Mouse (Mus musculus): Measurements from ENCODE around the gene Ebp. TPM values are rescaled to one million over a fixed set of nuclear protein-coding genes. Genes with fewer than 3 reads are reported as not detected.
A peak's percentile ranks its signal among the peaks of the same experiment; 100 is the strongest.

Ebp gene
- total and polyA plus RNA-seq, 3 experiments = 44.0 to 70.9 (median 64.3) TPM

DNA sequence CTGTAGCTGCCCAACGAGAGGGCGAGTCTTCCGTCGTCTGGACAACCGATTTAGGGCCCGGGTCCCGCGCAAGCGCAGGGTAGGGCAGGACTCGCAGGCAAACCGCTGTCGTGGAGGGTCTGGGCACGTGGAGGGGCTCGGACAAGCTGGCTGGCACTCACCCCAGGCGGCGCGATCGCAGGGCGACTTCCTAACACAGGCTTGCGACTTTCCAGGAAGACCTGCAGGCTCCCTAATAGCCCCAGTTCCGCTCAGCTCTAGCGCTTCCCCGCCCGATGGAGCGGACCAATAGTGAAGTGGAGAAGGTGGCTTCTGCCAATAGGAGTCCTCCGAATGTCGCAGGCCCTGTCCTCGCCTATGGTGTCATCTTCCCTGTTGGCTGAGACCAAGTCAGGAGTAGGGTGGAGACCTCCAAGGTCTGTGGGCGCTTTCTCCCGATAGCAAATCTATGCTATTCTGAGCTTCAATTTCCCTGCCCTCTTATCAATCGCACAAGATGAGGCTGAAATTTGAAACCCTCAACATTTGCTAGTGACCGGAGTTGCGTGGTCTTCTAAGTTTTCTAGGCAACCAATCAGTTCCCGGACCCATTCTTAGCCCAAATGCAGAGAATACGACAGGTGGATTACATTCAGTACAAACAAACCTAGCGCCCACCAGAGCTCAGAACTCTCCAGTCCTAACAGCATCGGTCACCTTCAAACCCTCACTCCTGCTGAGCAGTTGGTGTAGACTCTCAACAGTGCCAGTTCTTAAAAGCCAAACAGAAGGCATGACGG is 483 bp downstream of the Ebp start (continued):
- no peak for TF ChIP-seq CHD1 (IDR thresholded peaks at IDR 0.05; ENCODE audit: low read depth, low read length)
- no peak for TF ChIP-seq MEF2A (IDR thresholded peaks at IDR 0.05; ENCODE audit: borderline replicate concordance, low read depth, low read length)
- peak; percentile 42; the same call in 1 of the 2 replicates for TF ChIP-seq TCF12 (IDR thresholded peaks at IDR 0.05; ENCODE audit: low read depth, low read length)
- peak; percentile 34; the same call in 1 of the 2 replicates for TF ChIP-seq MXI1 (IDR thresholded peaks at IDR 0.05; ENCODE audit: low read depth, low read length)
- no peak for TF ChIP-seq MAFK (IDR thresholded peaks at IDR 0.05; ENCODE audit: insufficient replicate concordance, low read length)
- TF ChIP-seq TBP (conservative IDR thresholded peaks at IDR 0.05; ENCODE audit: low read depth, low read length) = no peak; the same call in 1 of the 2 replicates
- no peak for TF ChIP-seq MAZ (IDR thresholded peaks at IDR 0.05; ENCODE audit: low read depth, low read length)
- TF ChIP-seq ZKSCAN1 (IDR thresholded peaks at IDR 0.05; ENCODE audit: borderline replicate concordance, low read depth, low read length) = no peak

GRCm38 (mm10) chrX:8192126-8192639 is 1.1 kb downstream of the Ebp start:
- Histone ChIP-seq H3K27me3 (replicated peaks) (no peaks in the 10 kb centered on the region), H3K27ac (ENCODE audit: insufficient read depth, low read depth) (no peak overlapping the region), H3K4me1 (ENCODE audit: control insufficient read depth in 1 of 2, insufficient read depth in 2 of 2) (peaks cover 0 to 2% of the 10 kb centered on the region in 2 experiments; a peak in 2 of 4 replicates), H3K4me2 (ENCODE audit: insufficient read depth, low read depth, poor library complexity, severe bottlenecking) (peak overlapping the region; percentile 49), H3K4me3 (replicated peaks in 1 of 3; ENCODE audit: low read depth in 2 of 3, low read length in 2 of 3, poor library complexity in 1 of 3) (peak overlapping the region; percentile 65 to 78 (median 75)), H3K9me3 (replicated peaks; ENCODE audit: low read length) (no peaks in the 10 kb centered on the region), H3K36me3 (replicated peaks in 1 of 2; ENCODE audit: control insufficient read depth in 1 of 2, insufficient read depth in 1 of 2, low read length in 1 of 2) (peaks cover 9 to 11% of the 10 kb centered on the region in 2 experiments), H3K9ac (ENCODE audit: insufficient read depth, low read depth) (peak overlapping the region; percentile 43), H3K79me2 (replicated peaks; ENCODE audit: control insufficient read depth, extremely low read depth, insufficient read depth, poor library complexity, severe bottlenecking) (no peaks in the 10 kb centered on the region; the same call in 1 of the 2 replicates)
- dilution Hi-C loops (cut with MboI; ENCODE audit: extremely low pct_ligation_motif_present, extremely low pct_unique_long_range_greater_than_20kb, low sequenced_read_pairs) (no loop called here), in situ Hi-C loops (cut with MboI; ENCODE audit: low pct_ligation_motif_present, low pct_unique_long_range_greater_than_20kb, low sequenced_read_pairs) (no loop called here)
- DNase-seq (ENCODE audit: extremely low read depth) = peak; percentile 11
- TF ChIP-seq NRF1 (IDR thresholded peaks at IDR 0.05; ENCODE audit: low read depth, low read length) (no peak), SIN3A (IDR thresholded peaks at IDR 0.05; ENCODE audit: low read length) (peak; percentile 64; the same call in 1 of the 2 replicates)

GRCm38 (mm10) chrX:8182871-8183540 is 10.3 kb downstream of the Ebp start:
- no peak for DNase-seq (ENCODE audit: extremely low read depth)
- H3K79me2 ChIP-seq (replicated peaks; ENCODE audit: control insufficient read depth, extremely low read depth, insufficient read depth, poor library complexity, severe bottlenecking) = no peaks in the 10 kb centered on the region
- in situ Hi-C loops (cut with MboI; ENCODE audit: low pct_ligation_motif_present, low pct_unique_long_range_greater_than_20kb, low sequenced_read_pairs) = no loop called here
- H3K4me1 ChIP-seq (ENCODE audit: control insufficient read depth in 1 of 2, insufficient read depth in 2 of 2) = no peaks in the 10 kb centered on the region
- dilution Hi-C loops (cut with MboI; ENCODE audit: extremely low pct_ligation_motif_present, extremely low pct_unique_long_range_greater_than_20kb, low sequenced_read_pairs) = no loop called here
- no peak overlapping the region for H3K4me2 ChIP-seq (ENCODE audit: insufficient read depth, low read depth, poor library complexity, severe bottlenecking)
- TF ChIP-seq MAX (IDR thresholded peaks at IDR 0.05; ENCODE audit: low read length) = no peak
- TF ChIP-seq NELFE (IDR thresholded peaks at IDR 0.05; ENCODE audit: low read depth, low read length) = no peak
- TF ChIP-seq TCF12 (IDR thresholded peaks at IDR 0.05; ENCODE audit: low read depth, low read length) = no peak
- no peak for TF ChIP-seq MYC (IDR thresholded peaks at IDR 0.05; ENCODE audit: low read depth, low read length)
- TF ChIP-seq JUND (conservative IDR thresholded peaks at IDR 0.05; ENCODE audit: low read depth, low read length) = no peak
- no peak for TF ChIP-seq EP300 (IDR thresholded peaks at IDR 0.05; ENCODE audit: low read length)
- no peak for TF ChIP-seq ZMIZ1 (IDR thresholded peaks at IDR 0.05; ENCODE audit: low read depth, low read length)
- TF ChIP-seq SMC3 (IDR thresholded peaks at IDR 0.05; ENCODE audit: low read depth, low read length) = no peak
- no peak for TF ChIP-seq HCFC1 (IDR thresholded peaks at IDR 0.05; ENCODE audit: low read depth, low read length)
- no peak for TF ChIP-seq CHD2 (IDR thresholded peaks at IDR 0.05; ENCODE audit: low read length)
- TF ChIP-seq PAX5 (IDR thresholded peaks at IDR 0.05; ENCODE audit: low read length) = no peak
- no peak for TF ChIP-seq ZKSCAN1 (IDR thresholded peaks at IDR 0.05; ENCODE audit: borderline replicate concordance, low read depth, low read length)
- TF ChIP-seq BHLHE40 (IDR thresholded peaks at IDR 0.05; ENCODE audit: low read depth, low read length) = no peak
- no peak for TF ChIP-seq ELF1 (IDR thresholded peaks at IDR 0.05; ENCODE audit: low read depth, low read length)
- no peak for TF ChIP-seq POLR2A (IDR thresholded peaks at IDR 0.05; ENCODE audit: low read depth, low read length)
- TF ChIP-seq ZNF384 (IDR thresholded peaks at IDR 0.05; ENCODE audit: low read depth, low read length) = no peak
- TF ChIP-seq NRF1 (IDR thresholded peaks at IDR 0.05; ENCODE audit: low read depth, low read length) = no peak
- no peaks in the 10 kb centered on the region for H3K9me3 ChIP-seq (replicated peaks; ENCODE audit: low read length)
- no peaks in the 10 kb centered on the region for H3K27me3 ChIP-seq (replicated peaks)
- no peak overlapping the region for H3K27ac ChIP-seq (ENCODE audit: insufficient read depth, low read depth)
- no peak overlapping the region for H3K4me3 ChIP-seq (replicated peaks in 1 of 3; ENCODE audit: low read depth in 2 of 3, low read length in 2 of 3, poor library complexity in 1 of 3)
- no peak overlapping the region for H3K9ac ChIP-seq (ENCODE audit: insufficient read depth, low read depth)
- peaks cover 16 to 33% of the 10 kb centered on the region in 2 experiments for H3K36me3 ChIP-seq (replicated peaks in 1 of 2; ENCODE audit: control insufficient read depth in 1 of 2, insufficient read depth in 1 of 2, low read length in 1 of 2)
